Mouse (Mus musculus): Measurements from ENCODE around the gene Ankrd61.

GRCm38 (mm10) chr5:143943231-143944125, 46.0 kb upstream of the Ankrd61 start:
- TF ChIP-seq POLR2A (IDR thresholded peaks at IDR 0.05; ENCODE audit: insufficient read depth, low read depth, low read length) (no peak), CTCF (IDR thresholded peaks at IDR 0.05; ENCODE audit: insufficient read depth, low read depth, low read length) (no peak)
